Mouse (Mus musculus) lung, adult 2 months (tissue): ENCODE measurements at regions not wholly inside any gene's neighbourhood (a gene's known extent, or its start where the extent isn't known, plus 50 kb on each side); places are given as distances from the start of the nearest gene placed in this dataset.

Source experiments
- DNase-seq: peaks from one replicate; pipeline ENCODE4 v3.0.0; 2022
- H3K4me1 ChIP-seq: fragments of 200-500 bp; 2 replicates; pipeline ENCODE4 v1.6.1; 2011; ENCODE audit warnings: low read length; ENCODE audit not compliant: control insufficient read depth, insufficient read depth
- H3K4me3 ChIP-seq: fragments of 200-500 bp; replicated peaks from 2 replicates; pipeline ENCODE3; 2011; ENCODE audit warnings: low read depth, mild to moderate bottlenecking, control low read depth, low read length; ENCODE audit errors: extremely low read depth
- CTCF ChIP-seq: fragments of 200-500 bp; IDR thresholded peaks from 2 replicates; pipeline ENCODE4 v1.5.1; 2011; ENCODE audit warnings: mild to moderate bottlenecking, low read length, control low read depth; ENCODE audit not compliant: insufficient read depth
- POLR2A ChIP-seq: fragments of 200-500 bp; IDR thresholded peaks from 2 replicates; pipeline ENCODE4 v1.6.1; 2011; ENCODE audit warnings: low read depth, mild to moderate bottlenecking, control low read depth, low read length, borderline replicate concordance; ENCODE audit errors: extremely low read depth
- WGBS: fragments of 180-500 bp; shearing (Covaris S2); methylation state at CpG from one replicate; pipeline ENCODE4 v1.1.7; 2018; 5-methylcytosine and 5-hydroxymethylcytosine counted together

- DNase-seq, result no peak
- 36% methylated on average over 7 of the region's 7 CpGs for WGBS
- no peak overlapping the region for H3K4me3 ChIP-seq
- no peaks in the 10 kb centered on the region; the same call in 1 of the 2 replicates for H3K4me1 ChIP-seq
- TF ChIP-seq POLR2A, result no peak
- no peak for TF ChIP-seq CTCF
These were observed 355.7 kb downstream of the Adra2a start for GRCm38 (mm10) chr19:54399651-54400050.

- WGBS, result 65% methylated on average over 4 of the region's 4 CpGs
- H3K4me3 ChIP-seq, result no peak overlapping the region
- no peaks in the 10 kb centered on the region for H3K4me1 ChIP-seq
- no peak for TF ChIP-seq POLR2A
- TF ChIP-seq CTCF, result no peak
- no peak for DNase-seq
These were observed 364.0 kb downstream of the Adra2a start for GRCm38 (mm10) chr19:54407904-54408303.

GRCm38 (mm10) chr19:54429062-54429461 lies 385.1 kb downstream of the Adra2a start:
- H3K4me3 ChIP-seq, result no peak overlapping the region
- TF ChIP-seq POLR2A (no peak), CTCF (no peak)
- 42% methylated on average over 2 of the region's 2 CpGs for WGBS
- DNase-seq, result no peak
- H3K4me1 ChIP-seq, result no peaks in the 10 kb centered on the region

GRCm38 (mm10) chr19:54440713-54441112 lies 396.8 kb downstream of the Adra2a start:
- DNase-seq, result no peak
- 28% methylated on average over 2 of the region's 2 CpGs for WGBS
- H3K4me3 ChIP-seq, result no peak overlapping the region
- no peaks in the 10 kb centered on the region for H3K4me1 ChIP-seq
- no peak for TF ChIP-seq POLR2A
- TF ChIP-seq CTCF, result no peak

- no peak for DNase-seq
- no peak for TF ChIP-seq POLR2A
- no peak for TF ChIP-seq CTCF
- no peaks in the 10 kb centered on the region for H3K4me1 ChIP-seq
- no peak overlapping the region for H3K4me3 ChIP-seq
- WGBS, result 53% methylated on average over 2 of the region's 2 CpGs
These were observed 416.6 kb downstream of the Adra2a start for GRCm38 (mm10) chr19:54460426-54461170.

- TF ChIP-seq POLR2A, result no peak
- TF ChIP-seq CTCF, result no peak
- Histone ChIP-seq H3K4me3 (no peak overlapping the region), H3K4me1 (no peaks in the 10 kb centered on the region)
- WGBS, result 89% methylated on average over 2 of the region's 2 CpGs
- no peak for DNase-seq
These were observed 418.5 kb downstream of the Adra2a start for GRCm38 (mm10) chr19:54462480-54462879.

GRCm38 (mm10) chr19:54470034-54470433 lies 426.1 kb downstream of the Adra2a start:
- WGBS, result 81% methylated on average over 5 of the region's 5 CpGs
- no peak for DNase-seq
- no peak for TF ChIP-seq POLR2A
- TF ChIP-seq CTCF, result no peak
- Histone ChIP-seq H3K4me1 (no peaks in the 10 kb centered on the region), H3K4me3 (no peak overlapping the region)

GRCm38 (mm10) chr19:54498066-54498465 lies 454.1 kb downstream of the Adra2a start:
- 34% methylated on average over 3 of the region's 3 CpGs for WGBS
- no peak for TF ChIP-seq POLR2A
- TF ChIP-seq CTCF, result no peak
- Histone ChIP-seq H3K4me3 (no peak overlapping the region), H3K4me1 (no peaks in the 10 kb centered on the region)
- DNase-seq, result no peak

GRCm38 (mm10) chr19:54533858-54534257 lies 489.9 kb downstream of the Adra2a start:
- Histone ChIP-seq H3K4me3 (no peak overlapping the region), H3K4me1 (no peaks in the 10 kb centered on the region)
- TF ChIP-seq CTCF, result no peak
- TF ChIP-seq POLR2A, result no peak
- no peak for DNase-seq

- 82% methylated on average over 3 of the region's 3 CpGs for WGBS
- Histone ChIP-seq H3K4me1 (no peaks in the 10 kb centered on the region), H3K4me3 (no peak overlapping the region)
- DNase-seq, result no peak
- TF ChIP-seq POLR2A, result no peak
These were observed 511.4 kb downstream of the Adra2a start for GRCm38 (mm10) chr19:54555351-54555750.
